Mouse (Mus musculus): ENCODE measurements around the gene Cbx5.

- TF ChIP-seq CTCF (IDR thresholded peaks at IDR 0.05; ENCODE audit: control insufficient read depth, insufficient read depth, low read length), result no peak
- no peak for TF ChIP-seq POLR2A (IDR thresholded peaks at IDR 0.05; ENCODE audit: borderline replicate concordance, control insufficient read depth, low read depth, low read length)
These were observed 70.6 kb downstream of the Cbx5 start for GRCm38 (mm10) chr15:103168801-103169611.

Measured in bone marrow, adult 2 months (tissue).